Comparison of ENCODE assay signal across 8 mouse cellular contexts in genomic region chr11:59506713-59507074, GRCm38 (mm10). TPM values are rescaled to one million over a fixed set of nuclear protein-coding genes. Genes with fewer than 3 reads are reported as not detected.
DNase-seq lines count a peak whose midpoint lies in the region; ATAC-seq and TF ChIP-seq lines count a peak whose summit lies in the region.

No protein-coding gene starts in this region.

- peak; percentile 16 for ATAC-seq in kidney, embryonic 16.5 days (ENCODE audit: low FRiP score, low TSS enrichment)
- peak; percentile 32 for ATAC-seq in hindbrain, embryonic 16.5 days
- ATAC-seq in midbrain, embryonic 16.5 days = peak; percentile 33; the same call in 1 of the 2 replicates

- TF ChIP-seq POLR2A in cortical plate, adult 2 months (IDR thresholded peaks at IDR 0.05; ENCODE audit: extremely low read depth, insufficient read depth, low read length) = 0 out of 2 replicates have a peak, but pooled peaks have one; percentile 5

- H3K4me3 ChIP-seq in kidney, embryonic 16.5 days (ENCODE audit: low read length) = peak overlapping the region; percentile 68
- H3K4me3 ChIP-seq in cortical plate, adult 2 months (ENCODE audit: insufficient read depth, low read length) = peak overlapping the region; percentile 80
- H3K4me3 ChIP-seq in hindbrain, embryonic 16.5 days (ENCODE audit: low read length) = peak overlapping the region; percentile 69
- peak overlapping the region; percentile 90 for H3K4me3 ChIP-seq in midbrain, embryonic 16.5 days (ENCODE audit: low read depth, low read length)

- H3K27me3 ChIP-seq in kidney, embryonic 16.5 days (ENCODE audit: insufficient read depth, low read length) = no peaks in the 10 kb centered on the region
- H3K27me3 ChIP-seq in hindbrain, embryonic 16.5 days (replicated peaks; ENCODE audit: control insufficient read depth, insufficient read depth, low read length) = no peaks in the 10 kb centered on the region
- H3K27me3 ChIP-seq in midbrain, embryonic 16.5 days (ENCODE audit: control insufficient read depth, insufficient read depth, low read depth, low read length) = no peaks in the 10 kb centered on the region

- WGBS in kidney, embryonic 16.5 days = under 1% methylated on average over 14 of the region's 14 CpGs
- 0% methylated on average over 14 of the region's 14 CpGs for WGBS in hindbrain, embryonic 16.5 days
- WGBS in midbrain, embryonic 16.5 days = under 1% methylated on average over 14 of the region's 14 CpGs

- H3K4me2 ChIP-seq in kidney, embryonic 16.5 days (replicated peaks; ENCODE audit: low read depth, low read length) = peak overlapping the region; percentile 95
- H3K4me2 ChIP-seq in hindbrain, embryonic 16.5 days (ENCODE audit: low read length) = peak overlapping the region; percentile 66
- peak overlapping the region; percentile 92 for H3K4me2 ChIP-seq in midbrain, embryonic 16.5 days (ENCODE audit: low read length)

- no peak for TF ChIP-seq CTCF in cortical plate, adult 2 months (IDR thresholded peaks at IDR 0.05; ENCODE audit: extremely low read depth, insufficient read depth, low read length)

- H3K27ac ChIP-seq in kidney, embryonic 16.5 days (ENCODE audit: low read length) = peak overlapping the region; percentile 95
- peak overlapping the region; percentile 1; the same call in 1 of the 2 replicates for H3K27ac ChIP-seq in cortical plate, adult 2 months (ENCODE audit: insufficient read depth, low read length)
- H3K27ac ChIP-seq in hindbrain, embryonic 16.5 days (ENCODE audit: low read depth, low read length) = peak overlapping the region; percentile 81
- peak overlapping the region; percentile 95 for H3K27ac ChIP-seq in midbrain, embryonic 16.5 days (ENCODE audit: low read length)

- H3K4me1 ChIP-seq in kidney, embryonic 16.5 days (ENCODE audit: insufficient read depth, low read length) = peaks cover 19% of the 10 kb centered on the region
- 0 out of 2 replicates have a peak, but pooled peaks cover 2% of the 10 kb centered on the region for H3K4me1 ChIP-seq in cortical plate, adult 2 months (ENCODE audit: control insufficient read depth, insufficient read depth, low read length)
- peaks cover 17% of the 10 kb centered on the region for H3K4me1 ChIP-seq in hindbrain, embryonic 16.5 days (ENCODE audit: control insufficient read depth, insufficient read depth, low read depth, low read length)
- H3K4me1 ChIP-seq in midbrain, embryonic 16.5 days (ENCODE audit: control insufficient read depth, insufficient read depth, low read length) = peaks cover 20% of the 10 kb centered on the region

- peak overlapping the region; percentile 99 for H3K9ac ChIP-seq in kidney, embryonic 16.5 days (replicated peaks; ENCODE audit: low read length)
- peak overlapping the region; percentile 86 for H3K9ac ChIP-seq in hindbrain, embryonic 16.5 days (ENCODE audit: low read depth, low read length)
- peak overlapping the region; percentile 90 for H3K9ac ChIP-seq in midbrain, embryonic 16.5 days (ENCODE audit: low read depth, low read length)

- H3K9me3 ChIP-seq in kidney, embryonic 16.5 days (ENCODE audit: low read length) = no peaks in the 10 kb centered on the region
- H3K9me3 ChIP-seq in hindbrain, embryonic 16.5 days (ENCODE audit: control insufficient read depth, low read length) = no peaks in the 10 kb centered on the region
- H3K9me3 ChIP-seq in midbrain, embryonic 16.5 days (replicated peaks; ENCODE audit: control insufficient read depth, low read length, poor library complexity, severe bottlenecking) = no peaks in the 10 kb centered on the region

- peaks cover 28% of the 10 kb centered on the region for H3K36me3 ChIP-seq in kidney, embryonic 16.5 days (ENCODE audit: insufficient read depth, low read length)
- H3K36me3 ChIP-seq in hindbrain, embryonic 16.5 days (ENCODE audit: control insufficient read depth, insufficient read depth, low read length) = peaks cover 7% of the 10 kb centered on the region; the same call in 1 of the 2 replicates
- peaks cover 16% of the 10 kb centered on the region; the same call in 1 of the 2 replicates for H3K36me3 ChIP-seq in midbrain, embryonic 16.5 days (ENCODE audit: control insufficient read depth, insufficient read depth, low read length)

- no peak for DNase-seq in kidney, adult 9 months
- DNase-seq in thymus, postnatal 36 days = no peak
- no peak for DNase-seq in frontal cortex, adult 2 months (ENCODE audit: extremely low spot score in 1 of 2, low spot score in 1 of 2)
- no peak for DNase-seq in testis, postnatal 14 days (ENCODE audit: low spot score)

RNA-seq across cellular contexts. Expression of gene Zkscan17, which starts 19.9 kb away (rescaled TPM):
- polyA plus RNA-seq in kidney, embryonic 16.5 days (2015; fragmentation: Nextera tagmentation; extraction: Ambion mirVana) = 29.1 and 31.4 TPM in 2 replicates
- polyA plus RNA-seq in cortical plate, adult 2 months (2012; rRNA removed) = 7.2 and 7.4 TPM in 2 replicates
- polyA plus RNA-seq in hindbrain, embryonic 16.5 days (2015; fragmentation: Nextera tagmentation; extraction: Ambion mirVana) = 11.4 and 15.5 TPM in 2 replicates
- 13.4 TPM in 2 replicates for polyA plus RNA-seq in midbrain, embryonic 16.5 days (2015; fragmentation: Nextera tagmentation; extraction: Ambion mirVana)
- 8.2 and 8.9 TPM in 2 replicates for polyA plus RNA-seq in frontal cortex, adult 2 months (2012; rRNA removed)

RNA-seq across cellular contexts. Expression of gene Zfp867, which starts 34.4 kb away (rescaled TPM):
- polyA plus RNA-seq in kidney, embryonic 16.5 days (2015; fragmentation: Nextera tagmentation; extraction: Ambion mirVana) = 9.3 and 9.6 TPM in 2 replicates
- 2.9 and 3.8 TPM in 2 replicates for polyA plus RNA-seq in cortical plate, adult 2 months (2012; rRNA removed)
- 11.3 and 11.7 TPM in 2 replicates for polyA plus RNA-seq in hindbrain, embryonic 16.5 days (2015; fragmentation: Nextera tagmentation; extraction: Ambion mirVana)
- 14.2 and 14.4 TPM in 2 replicates for polyA plus RNA-seq in midbrain, embryonic 16.5 days (2015; fragmentation: Nextera tagmentation; extraction: Ambion mirVana)
- 3.2 and 3.8 TPM in 2 replicates for polyA plus RNA-seq in frontal cortex, adult 2 months (2012; rRNA removed)

RNA-seq across cellular contexts. Expression of gene Nlrp3, which starts 34.7 kb away (rescaled TPM):
- polyA plus RNA-seq in kidney, embryonic 16.5 days (2015; fragmentation: Nextera tagmentation; extraction: Ambion mirVana) = 0.04 and 0.07 TPM in 2 replicates
- polyA plus RNA-seq in cortical plate, adult 2 months (2012; rRNA removed) = 0.86 and 1.3 TPM in 2 replicates
- 0.07 and 0.10 TPM in 2 replicates for polyA plus RNA-seq in hindbrain, embryonic 16.5 days (2015; fragmentation: Nextera tagmentation; extraction: Ambion mirVana)
- polyA plus RNA-seq in midbrain, embryonic 16.5 days (2015; fragmentation: Nextera tagmentation; extraction: Ambion mirVana) = 0.09 and 0.34 TPM in 2 replicates
- 0.57 and 0.64 TPM in 2 replicates for polyA plus RNA-seq in frontal cortex, adult 2 months (2012; rRNA removed)

RNA-seq across cellular contexts. Expression of gene Snap47, which starts 55.7 kb away (rescaled TPM):
- polyA plus RNA-seq in kidney, embryonic 16.5 days (2015; fragmentation: Nextera tagmentation; extraction: Ambion mirVana) = 119 and 124 TPM in 2 replicates
- polyA plus RNA-seq in cortical plate, adult 2 months (2012; rRNA removed) = 467 and 482 TPM in 2 replicates
- 602 and 634 TPM in 2 replicates for polyA plus RNA-seq in hindbrain, embryonic 16.5 days (2015; fragmentation: Nextera tagmentation; extraction: Ambion mirVana)
- polyA plus RNA-seq in midbrain, embryonic 16.5 days (2015; fragmentation: Nextera tagmentation; extraction: Ambion mirVana) = 557 and 614 TPM in 2 replicates
- 337 and 389 TPM in 2 replicates for polyA plus RNA-seq in frontal cortex, adult 2 months (2012; rRNA removed)

RNA-seq across cellular contexts. Expression of gene Jmjd4, which starts 56.8 kb away (rescaled TPM):
- 13.0 and 13.6 TPM in 2 replicates for polyA plus RNA-seq in kidney, embryonic 16.5 days (2015; fragmentation: Nextera tagmentation; extraction: Ambion mirVana)
- polyA plus RNA-seq in cortical plate, adult 2 months (2012; rRNA removed) = 15.7 and 16.1 TPM in 2 replicates
- polyA plus RNA-seq in hindbrain, embryonic 16.5 days (2015; fragmentation: Nextera tagmentation; extraction: Ambion mirVana) = 18.9 and 20.0 TPM in 2 replicates
- 17.9 and 18.3 TPM in 2 replicates for polyA plus RNA-seq in midbrain, embryonic 16.5 days (2015; fragmentation: Nextera tagmentation; extraction: Ambion mirVana)
- 14.7 and 15.6 TPM in 2 replicates for polyA plus RNA-seq in frontal cortex, adult 2 months (2012; rRNA removed)

Comparison
In these comparisons a context has a peak if more than half of its experiments do, and no peak if none do; other contexts are left out.
1. H3K27ac ChIP-seq: peak in every context shown above with its lines; median percentile 95 in kidney, embryonic 16.5 days; 95 in midbrain, embryonic 16.5 days; 81 in hindbrain, embryonic 16.5 days; 1 in cortical plate, adult 2 months.